Mouse (Mus musculus) heart, adult 2 months (tissue): ENCODE results near the gene P2ry6.

Experiments
- CTCF ChIP-seq: fragments of 200-600 bp; IDR thresholded peaks from 2 replicates; pipeline ENCODE4 v1.8.1; 2022; ENCODE audit warnings: antibody characterized with exemption, mild to moderate bottlenecking, moderate library complexity
- EP300 ChIP-seq: fragments of 200-500 bp; IDR thresholded peaks from 2 replicates; pipeline ENCODE4 v1.6.1; 2011; ENCODE audit warnings: low read depth, low read length, control low read depth; ENCODE audit not compliant: insufficient read depth
- POLR2A ChIP-seq: fragments of 200-500 bp; IDR thresholded peaks from 2 replicates; pipeline ENCODE4 v1.6.1; 2011; ENCODE audit warnings: mild to moderate bottlenecking, low read depth, low read length, control low read depth; ENCODE audit not compliant: insufficient read depth

GRCm38 (mm10) chr7:100905037-100905436 lies 69.4 kb downstream of the P2ry6 start:
- TF ChIP-seq CTCF, result no peak
- no peak for TF ChIP-seq POLR2A
- TF ChIP-seq EP300, result no peak
